Mouse (Mus musculus) forebrain, embryonic 13.5 days (tissue): ENCODE data around the gene Gm3002. TPM values are rescaled to one million over a fixed set of nuclear protein-coding genes. Genes with fewer than 3 reads are reported as not detected.
"Not testable (repeated sequence)": the region's sequence is repeated elsewhere in the genome, so short reads cannot be mapped to it uniquely, and the experiment has no call there.

ENCODE experiments used
- ATAC-seq: fragments of 200-750 bp; cut with Nextera tagmentation; 2 replicates; pipeline ENCODE4 v1.8.0; 2017
- H3K27ac ChIP-seq: fragments of 300-500 bp; sonication (generic); 2 replicates; pipeline ENCODE4 v1.5.1; 2015; ENCODE audit warnings: inconsistent platforms, mild to moderate bottlenecking, moderate library complexity
- H3K27me3 ChIP-seq: fragments of 300-500 bp; sonication (generic); 2 replicates; pipeline ENCODE4 v1.6.1; 2015; ENCODE audit warnings: mild to moderate bottlenecking, inconsistent platforms
- H3K36me3 ChIP-seq: fragments of 300-500 bp; sonication (generic); 2 replicates; pipeline ENCODE4 v1.6.1; 2015; ENCODE audit warnings: mild to moderate bottlenecking, inconsistent platforms; ENCODE audit not compliant: poor library complexity, severe bottlenecking
- H3K4me1 ChIP-seq: fragments of 300-500 bp; sonication (generic); 2 replicates; pipeline ENCODE4 v1.6.1; 2015; ENCODE audit warnings: inconsistent platforms
- H3K4me2 ChIP-seq: fragments of 300-500 bp; sonication (generic); 2 replicates; pipeline ENCODE4 v1.6.1; 2015; ENCODE audit warnings: inconsistent platforms, mild to moderate bottlenecking, moderate library complexity
- H3K4me3 ChIP-seq: fragments of 300-500 bp; sonication (generic); 2 replicates; pipeline ENCODE4 v1.5.1; 2015; ENCODE audit warnings: mild to moderate bottlenecking, inconsistent platforms
- H3K9ac ChIP-seq: fragments of 300-500 bp; sonication (generic); 2 replicates; pipeline ENCODE4 v1.6.1; 2015; ENCODE audit warnings: mild to moderate bottlenecking, inconsistent platforms
- H3K9me3 ChIP-seq: fragments of 300-500 bp; sonication (generic); replicated peaks from 2 replicates; pipeline ENCODE4 v1.6.1; 2016; ENCODE audit warnings: inconsistent platforms
- WGBS: fragments of 180-500 bp; shearing (Covaris S2); methylation state at CpG from one replicate; pipeline ENCODE4 v1.1.7; 2015; 5-methylcytosine and 5-hydroxymethylcytosine counted together
- polyA plus RNA-seq: library from polyadenylated mRNA; unstranded; fragments of >200 nt; fragmentation: Nextera tagmentation; extraction: Ambion mirVana; gene quantifications from 2 replicates; pipeline ENCODE4 v1.2.1, GENCODE M21; 2015

The Gm3002 gene
- polyA plus RNA-seq, result 1.6 and 1.9 TPM in 2 replicates

GRCm38 (mm10) chr14:3809774-3810173, at the start of gene Gm3002:
Gm3002 (plus strand) TSS chr14:3810074.
- not testable (repeated sequence) for H3K4me1 ChIP-seq, ATAC-seq, H3K9me3 ChIP-seq, H3K27ac ChIP-seq, H3K4me2 ChIP-seq, H3K9ac ChIP-seq, H3K27me3 ChIP-seq, H3K36me3 ChIP-seq, H3K4me3 ChIP-seq
- no CpG with 5 or more reads among the region's 31 CpGs for WGBS

- H3K27me3 ChIP-seq, H3K9me3 ChIP-seq, H3K36me3 ChIP-seq, H3K27ac ChIP-seq, H3K4me1 ChIP-seq, H3K4me3 ChIP-seq, H3K9ac ChIP-seq, H3K4me2 ChIP-seq, ATAC-seq: not testable (repeated sequence)
- no CpG with 5 or more reads among the region's 2 CpGs for WGBS
These were observed 36.1 kb downstream of the Gm3002 start, which contains the start of gene Gm3033 for GRCm38 (mm10) chr14:3845945-3846344. Gm3033 (plus strand) TSS chr14:3846245.

GRCm38 (mm10) chr14:3883872-3884271, 74.0 kb downstream of the Gm3002 start, which contains the start of gene Gm2916:
Gm2916 (plus strand) TSS chr14:3884172.
- not testable (repeated sequence) for H3K4me1 ChIP-seq, H3K4me2 ChIP-seq, H3K9ac ChIP-seq, H3K9me3 ChIP-seq, H3K36me3 ChIP-seq, H3K4me3 ChIP-seq, ATAC-seq, H3K27me3 ChIP-seq, H3K27ac ChIP-seq
- no CpG with 5 or more reads among the region's 1 CpGs for WGBS

- ATAC-seq, H3K27ac ChIP-seq, H3K27me3 ChIP-seq, H3K4me2 ChIP-seq, H3K4me1 ChIP-seq, H3K9me3 ChIP-seq, H3K36me3 ChIP-seq, H3K9ac ChIP-seq, H3K4me3 ChIP-seq: not testable (repeated sequence)
- 56% methylated on average over 1 of the region's 2 CpGs for WGBS
These were observed 121.6 kb downstream of the Gm3002 start, which contains the start of gene Gm3029 for GRCm38 (mm10) chr14:3931456-3931855. Gm3029 (plus strand) TSS chr14:3931756.

DNA sequence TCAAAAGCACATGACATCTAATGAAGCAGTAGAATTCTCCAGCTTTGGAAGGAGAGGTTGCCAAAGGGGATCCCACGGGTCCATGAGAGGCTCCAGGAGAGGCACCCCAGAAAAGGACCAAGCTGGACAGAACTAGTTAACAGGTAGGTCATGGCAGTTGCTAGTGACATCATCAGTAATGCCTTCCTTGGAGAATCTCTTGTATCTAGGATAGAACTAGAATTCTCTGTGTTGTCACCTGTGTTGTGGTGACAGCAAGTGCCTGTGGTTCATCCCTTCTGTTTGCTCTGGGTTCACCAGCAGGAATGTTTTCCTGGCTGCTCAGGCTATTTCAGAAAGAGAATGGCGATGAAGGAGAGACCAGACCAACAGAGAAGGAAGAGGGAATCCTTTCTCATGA, 153.4 kb downstream of the Gm3002 start, which contains the start of gene Gm3095:
TSS of gene Gm3095 (plus strand) at position 301 of the 400 bp plus-strand sequence.
- H3K36me3 ChIP-seq, H3K4me1 ChIP-seq, H3K27me3 ChIP-seq, H3K4me3 ChIP-seq, H3K4me2 ChIP-seq, H3K27ac ChIP-seq, H3K9ac ChIP-seq, H3K9me3 ChIP-seq, ATAC-seq: not testable (repeated sequence)
- no CpG with 5 or more reads among the region's 2 CpGs for WGBS

GRCm38 (mm10) chr14:3998094-3998493, 188.2 kb downstream of the Gm3002 start, which contains the start of gene Gm3099:
Gm3099 (plus strand) TSS chr14:3998394.
- H3K9ac ChIP-seq, H3K27ac ChIP-seq, H3K27me3 ChIP-seq, H3K9me3 ChIP-seq, H3K4me1 ChIP-seq, H3K36me3 ChIP-seq, H3K4me3 ChIP-seq, ATAC-seq, H3K4me2 ChIP-seq: not testable (repeated sequence)
- 71% methylated on average over 1 of the region's 3 CpGs for WGBS

Other genes starting within 250 kb of the Gm3002 start
- gene Gm3012, start 175.6 kb upstream of the Gm3002 start, polyA plus RNA-seq, result not detected in 2 replicates
- 6.2 and 8.9 TPM in 2 replicates for gene Gm3020, start 158.0 kb upstream of the Gm3002 start, polyA plus RNA-seq
- not detected in 2 replicates for gene Gm3043, start 121.3 kb upstream of the Gm3002 start, polyA plus RNA-seq
- 0.18 TPM in 1 of 2 replicates, not detected in the other for gene Gm3033, start 36.2 kb downstream of the Gm3002 start, polyA plus RNA-seq
- not detected in 2 replicates for gene Gm2916, start 74.1 kb downstream of the Gm3002 start, polyA plus RNA-seq
- not detected in 2 replicates for gene Gm3029, start 121.7 kb downstream of the Gm3002 start, polyA plus RNA-seq
- gene Gm3095, start 153.5 kb downstream of the Gm3002 start, polyA plus RNA-seq, result 0.49 and 0.53 TPM in 2 replicates
- not detected in 2 replicates for gene Gm3099, start 188.3 kb downstream of the Gm3002 start, polyA plus RNA-seq
- 0.90 and 1.5 TPM in 2 replicates for gene Gm5796, start 213.9 kb downstream of the Gm3002 start, polyA plus RNA-seq